ENCODE assay signal across 9 mouse cellular contexts in the genomic region with DNA sequence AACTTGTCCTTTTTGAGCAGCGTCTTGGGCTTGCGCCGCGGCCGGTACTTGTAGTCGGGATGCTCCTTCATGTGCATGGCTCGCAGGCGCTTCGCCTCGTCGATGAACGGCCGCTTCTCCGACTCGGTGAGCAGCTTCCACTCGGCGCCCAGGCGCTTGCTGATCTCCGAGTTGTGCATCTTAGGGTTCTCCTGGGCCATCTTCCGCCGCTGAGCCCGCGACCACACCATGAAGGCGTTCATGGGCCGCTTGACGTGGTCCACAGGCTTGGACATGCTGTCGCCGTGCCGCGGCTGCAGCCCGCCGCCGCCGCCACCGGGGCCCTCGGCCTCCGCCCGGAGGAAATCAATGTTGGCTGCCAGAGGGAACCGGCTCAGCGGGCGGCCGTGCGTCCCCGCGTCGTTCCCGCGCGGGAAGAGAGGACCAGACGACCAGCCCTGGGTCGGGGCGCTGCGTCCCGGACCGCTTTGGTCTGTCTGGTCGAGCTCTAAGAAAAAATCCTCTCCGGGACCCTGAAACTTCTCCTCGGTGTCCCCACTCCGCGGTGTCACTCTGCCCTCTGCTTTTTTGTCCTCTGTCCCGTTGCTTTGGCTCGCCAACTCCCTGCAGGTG. TPM values are rescaled to one million over a fixed set of nuclear protein-coding genes. Genes with fewer than 3 reads are reported as not detected.
DNase-seq lines count a peak whose midpoint lies in the region; ATAC-seq and TF ChIP-seq lines count a peak whose summit lies in the region.
"Had no signal": no experiment of that assay in that cellular context is flagged by ENCODE, and none has a peak within 500 bp of the region (broad histone marks: within the 10 kb centered on the region; RNA-seq: fewer than 3 reads in every experiment).

No protein-coding gene starts in this region.

- no peak for TF ChIP-seq POLR2A in cortical plate, adult 2 months (IDR thresholded peaks at IDR 0.05; ENCODE audit: extremely low read depth, insufficient read depth, low read length)

- under 1% methylated on average over 58 of the region's 62 CpGs for WGBS in lung, embryonic 15.5 days
- under 1% methylated on average over 62 of the region's 62 CpGs for WGBS in heart, embryonic 12.5 days
- under 1% methylated on average over 62 of the region's 62 CpGs for WGBS in limb, embryonic 10.5 days
- under 1% methylated on average over 62 of the region's 62 CpGs for WGBS in neural tube, embryonic 13.5 days

- H3K4me3 ChIP-seq in lung, embryonic 15.5 days: peak overlapping the region; percentile 48
- peak overlapping the region; percentile 29; the same call in 1 of the 2 replicates for H3K4me3 ChIP-seq in cortical plate, adult 2 months (ENCODE audit: insufficient read depth, low read length)
- peak overlapping the region; percentile 57 for H3K4me3 ChIP-seq in heart, embryonic 12.5 days
- peak overlapping the region; percentile 56 for H3K4me3 ChIP-seq in limb, embryonic 10.5 days
- H3K4me3 ChIP-seq in neural tube, embryonic 13.5 days: peak overlapping the region; percentile 56

- TF ChIP-seq CTCF in cortical plate, adult 2 months (IDR thresholded peaks at IDR 0.05; ENCODE audit: extremely low read depth, insufficient read depth, low read length): no peak

- H3K4me2 ChIP-seq in lung, embryonic 15.5 days: peak overlapping the region; percentile 92
- H3K4me2 ChIP-seq in heart, embryonic 12.5 days: peak overlapping the region; percentile 96
- peak overlapping the region; percentile 80 for H3K4me2 ChIP-seq in neural tube, embryonic 13.5 days

- H3K27ac ChIP-seq in lung, embryonic 15.5 days: no peak overlapping the region
- H3K27ac ChIP-seq in cortical plate, adult 2 months (ENCODE audit: insufficient read depth, low read length): peak overlapping the region; percentile 37; the same call in 1 of the 2 replicates
- H3K27ac ChIP-seq in heart, embryonic 12.5 days (ENCODE audit: poor library complexity, severe bottlenecking): no peak overlapping the region
- 0 out of 2 replicates have a peak overlapping the region, but pooled peaks have one; percentile 19 for H3K27ac ChIP-seq in limb, embryonic 10.5 days
- H3K27ac ChIP-seq in neural tube, embryonic 13.5 days (replicated peaks): peak overlapping the region; percentile 87

- peaks cover 91% of the 10 kb centered on the region for H3K27me3 ChIP-seq in lung, embryonic 15.5 days
- peaks cover 82% of the 10 kb centered on the region for H3K27me3 ChIP-seq in heart, embryonic 12.5 days (replicated peaks)
- H3K27me3 ChIP-seq in limb, embryonic 10.5 days (ENCODE audit: low read depth, poor library complexity, severe bottlenecking): peaks cover 98% of the 10 kb centered on the region
- H3K27me3 ChIP-seq in neural tube, embryonic 13.5 days: peaks cover 86% of the 10 kb centered on the region

- no peaks in the 10 kb centered on the region for H3K9me3 ChIP-seq in lung, embryonic 15.5 days
- no peaks in the 10 kb centered on the region for H3K9me3 ChIP-seq in heart, embryonic 12.5 days (replicated peaks)
- no peaks in the 10 kb centered on the region for H3K9me3 ChIP-seq in limb, embryonic 10.5 days (replicated peaks)
- no peaks in the 10 kb centered on the region for H3K9me3 ChIP-seq in neural tube, embryonic 13.5 days

- no peak for ATAC-seq in lung, embryonic 15.5 days (ENCODE audit: borderline replicate concordance, extremely low read depth, low FRiP score, low TSS enrichment)
- no peak for ATAC-seq in heart, embryonic 12.5 days (ENCODE audit: insufficient number of reproducible peaks, low FRiP score)
- no peak for ATAC-seq in neural tube, embryonic 13.5 days (ENCODE audit: low read depth)

- no peaks in the 10 kb centered on the region for H3K36me3 ChIP-seq in lung, embryonic 15.5 days
- H3K36me3 ChIP-seq in heart, embryonic 12.5 days: no peaks in the 10 kb centered on the region
- no peaks in the 10 kb centered on the region for H3K36me3 ChIP-seq in limb, embryonic 10.5 days
- H3K36me3 ChIP-seq in neural tube, embryonic 13.5 days: no peaks in the 10 kb centered on the region

- DNase-seq in lung, adult 18-20 months: no peak
- peak; percentile 74 for DNase-seq in limb, embryonic 10.5 days (ENCODE audit: low spot score)
- no peak for DNase-seq in urinary bladder, postnatal 36 days (ENCODE audit: low spot score in 2 of 2)
- no peak for DNase-seq in gastrocnemius, adult 8-10 months (ENCODE audit: low spot score in 2 of 2)

- H3K9ac ChIP-seq in lung, embryonic 15.5 days: peak overlapping the region; percentile 24; the same call in 1 of the 2 replicates
- peak overlapping the region; percentile 42; the same call in 1 of the 2 replicates for H3K9ac ChIP-seq in heart, embryonic 12.5 days
- peak overlapping the region; percentile 80 for H3K9ac ChIP-seq in neural tube, embryonic 13.5 days

- peaks cover 32% of the 10 kb centered on the region for H3K4me1 ChIP-seq in lung, embryonic 15.5 days
- no peaks in the 10 kb centered on the region for H3K4me1 ChIP-seq in cortical plate, adult 2 months (ENCODE audit: control insufficient read depth, insufficient read depth, low read length)
- H3K4me1 ChIP-seq in heart, embryonic 12.5 days (replicated peaks): peaks cover 33% of the 10 kb centered on the region
- peaks cover 40% of the 10 kb centered on the region for H3K4me1 ChIP-seq in limb, embryonic 10.5 days
- H3K4me1 ChIP-seq in neural tube, embryonic 13.5 days (replicated peaks): peaks cover 50% of the 10 kb centered on the region

RNA-seq across cellular contexts. Expression of a gene that starts 1.4 kb away (rescaled TPM):
- polyA plus RNA-seq in lung, embryonic 15.5 days (2015; fragmentation: Nextera tagmentation; extraction: Ambion mirVana): 0.72 and 0.96 TPM in 2 replicates
- 8.5 and 9.6 TPM in 2 replicates for polyA plus RNA-seq in cortical plate, adult 2 months (2012; rRNA removed)
- polyA plus RNA-seq in heart, embryonic 12.5 days (2016; fragmentation: Nextera tagmentation; extraction: Ambion mirVana): 0.05 TPM in 1 of 2 replicates, not detected in the other
- 0.08 and 0.13 TPM in 2 replicates for polyA plus RNA-seq in limb, embryonic 10.5 days (2016; fragmentation: Nextera tagmentation; extraction: Ambion mirVana)
- polyA plus RNA-seq in neural tube, embryonic 13.5 days (2015; fragmentation: Nextera tagmentation; extraction: Ambion mirVana): 5.6 and 6.0 TPM in 2 replicates
- not detected for total RNA-seq in gastrocnemius, adult 8-10 months (2022)

RNA-seq across cellular contexts. Expression of a gene that starts 31.3 kb away (rescaled TPM):
- not detected in 2 replicates for polyA plus RNA-seq in lung, embryonic 15.5 days (2015; fragmentation: Nextera tagmentation; extraction: Ambion mirVana)
- polyA plus RNA-seq in cortical plate, adult 2 months (2012; rRNA removed): not detected in 2 replicates
- polyA plus RNA-seq in heart, embryonic 12.5 days (2016; fragmentation: Nextera tagmentation; extraction: Ambion mirVana): not detected in 2 replicates
- polyA plus RNA-seq in limb, embryonic 10.5 days (2016; fragmentation: Nextera tagmentation; extraction: Ambion mirVana): not detected in 2 replicates
- polyA plus RNA-seq in neural tube, embryonic 13.5 days (2015; fragmentation: Nextera tagmentation; extraction: Ambion mirVana): not detected in 2 replicates
- not detected for total RNA-seq in gastrocnemius, adult 8-10 months (2022)
- total RNA-seq: layer of hippocampus, postnatal 10 days had no signal

Comparison
In these comparisons a context has a peak if more than half of its experiments do, and no peak if none do; other contexts are left out.
1. H3K27ac ChIP-seq: peak in cortical plate, adult 2 months (single experiment), limb, embryonic 10.5 days (single experiment) and neural tube, embryonic 13.5 days (single experiment); none in lung, embryonic 15.5 days (single experiment) and heart, embryonic 12.5 days (single experiment).
2. H3K9ac ChIP-seq: peak in every context shown above with its lines; median percentile 80 in neural tube, embryonic 13.5 days; 42 in heart, embryonic 12.5 days; 24 in lung, embryonic 15.5 days.
3. Peak in every context shown above with its lines, with median percentiles within 50 percentile points of each other: H3K4me2 ChIP-seq and H3K4me3 ChIP-seq.